Mouse (Mus musculus) forebrain, embryonic 13.5 days (tissue): ENCODE data around the gene Eaf2. TPM values are rescaled to one million over a fixed set of nuclear protein-coding genes. Genes with fewer than 3 reads are reported as not detected.
"Not testable (repeated sequence)": the region's sequence is repeated elsewhere in the genome, so short reads cannot be mapped to it uniquely, and the experiment has no call there.

Source experiments
- ATAC-seq: fragments of 200-750 bp; cut with Nextera tagmentation; 2 replicates; pipeline ENCODE4 v1.8.0; 2017
- H3K27ac ChIP-seq: fragments of 300-500 bp; sonication (generic); 2 replicates; pipeline ENCODE4 v1.5.1; 2015; ENCODE audit warnings: inconsistent platforms, mild to moderate bottlenecking, moderate library complexity
- H3K27me3 ChIP-seq: fragments of 300-500 bp; sonication (generic); 2 replicates; pipeline ENCODE4 v1.6.1; 2015; ENCODE audit warnings: mild to moderate bottlenecking, inconsistent platforms
- H3K36me3 ChIP-seq: fragments of 300-500 bp; sonication (generic); 2 replicates; pipeline ENCODE4 v1.6.1; 2015; ENCODE audit warnings: mild to moderate bottlenecking, inconsistent platforms; ENCODE audit not compliant: poor library complexity, severe bottlenecking
- H3K4me1 ChIP-seq: fragments of 300-500 bp; sonication (generic); 2 replicates; pipeline ENCODE4 v1.6.1; 2015; ENCODE audit warnings: inconsistent platforms
- H3K4me2 ChIP-seq: fragments of 300-500 bp; sonication (generic); 2 replicates; pipeline ENCODE4 v1.6.1; 2015; ENCODE audit warnings: inconsistent platforms, mild to moderate bottlenecking, moderate library complexity
- H3K4me3 ChIP-seq: fragments of 300-500 bp; sonication (generic); 2 replicates; pipeline ENCODE4 v1.5.1; 2015; ENCODE audit warnings: mild to moderate bottlenecking, inconsistent platforms
- H3K9ac ChIP-seq: fragments of 300-500 bp; sonication (generic); 2 replicates; pipeline ENCODE4 v1.6.1; 2015; ENCODE audit warnings: mild to moderate bottlenecking, inconsistent platforms
- H3K9me3 ChIP-seq: fragments of 300-500 bp; sonication (generic); replicated peaks from 2 replicates; pipeline ENCODE4 v1.6.1; 2016; ENCODE audit warnings: inconsistent platforms
- WGBS: fragments of 180-500 bp; shearing (Covaris S2); methylation state at CpG from one replicate; pipeline ENCODE4 v1.1.7; 2015; 5-methylcytosine and 5-hydroxymethylcytosine counted together
- polyA plus RNA-seq: library from polyadenylated mRNA; unstranded; fragments of >200 nt; fragmentation: Nextera tagmentation; extraction: Ambion mirVana; gene quantifications from 2 replicates; pipeline ENCODE4 v1.2.1, GENCODE M21; 2015

Gene Eaf2
- polyA plus RNA-seq, 1 experiment from 2014 or later: 0.99 TPM

- Histone ChIP-seq H3K36me3 (peaks cover 81% of the 10 kb centered on the region), H3K27me3 (no peaks in the 10 kb centered on the region)
- WGBS: 94% methylated on average over 3 of the region's 3 CpGs
These were observed 15.8 kb upstream of the Eaf2 start for GRCm38 (mm10) chr16:36890559-36890958.

GRCm38 (mm10) chr16:36887546-36887945 is 12.7 kb upstream of the Eaf2 start:
- ATAC-seq: no peak
- Histone ChIP-seq H3K36me3 (peaks cover 59% of the 10 kb centered on the region), H3K9ac (no peak overlapping the region), H3K4me1 (peaks cover 8% of the 10 kb centered on the region; the same call in 1 of the 2 replicates), H3K27me3 (no peaks in the 10 kb centered on the region), H3K4me2 (no peak overlapping the region), H3K9me3 (no peaks in the 10 kb centered on the region), H3K4me3 (no peak overlapping the region), H3K27ac (no peak overlapping the region)
- 83% methylated on average over 5 of the region's 5 CpGs for WGBS

More at GRCm38 (mm10) chr16:36890559-36890958, 15.8 kb upstream of the Eaf2 start:
- Histone ChIP-seq H3K4me1 (no peaks in the 10 kb centered on the region), H3K9me3 (no peaks in the 10 kb centered on the region), H3K9ac (no peak overlapping the region), H3K4me2 (no peak overlapping the region), H3K4me3 (no peak overlapping the region), H3K27ac (no peak overlapping the region)
- no peak for ATAC-seq

GRCm38 (mm10) chr16:36885912-36886311 is 11.1 kb upstream of the Eaf2 start:
- no peak for ATAC-seq
- Histone ChIP-seq H3K9me3 (no peaks in the 10 kb centered on the region), H3K4me2 (no peak overlapping the region)

GRCm38 (mm10) chr16:36884881-36885280 is 10.1 kb upstream of the Eaf2 start:
- peaks cover 38% of the 10 kb centered on the region for H3K36me3 ChIP-seq
- no peaks in the 10 kb centered on the region for H3K9me3 ChIP-seq
- H3K9ac ChIP-seq: no peak overlapping the region
- H3K27me3 ChIP-seq: no peaks in the 10 kb centered on the region
- WGBS: 89% methylated on average over 4 of the region's 4 CpGs
- H3K4me1 ChIP-seq: peaks cover 12% of the 10 kb centered on the region
- H3K27ac ChIP-seq: no peak overlapping the region
- H3K4me3 ChIP-seq: no peak overlapping the region
- no peak for ATAC-seq
- H3K4me2 ChIP-seq: no peak overlapping the region

More at GRCm38 (mm10) chr16:36885912-36886311, 11.1 kb upstream of the Eaf2 start:
- H3K27ac ChIP-seq: no peak overlapping the region
- 95% methylated on average over 11 of the region's 11 CpGs for WGBS
- H3K9ac ChIP-seq: no peak overlapping the region
- H3K4me1 ChIP-seq: peaks cover 11% of the 10 kb centered on the region; the same call in 1 of the 2 replicates
- peaks cover 45% of the 10 kb centered on the region for H3K36me3 ChIP-seq
- H3K4me3 ChIP-seq: no peak overlapping the region
- no peaks in the 10 kb centered on the region for H3K27me3 ChIP-seq

GRCm38 (mm10) chr16:36882737-36883343 is 8.0 kb upstream of the Eaf2 start:
- WGBS: 19% methylated on average over 5 of the region's 5 CpGs

GRCm38 (mm10) chr16:36877316-36877715 is 2.5 kb upstream of the Eaf2 start:
- H3K9ac ChIP-seq: no peak overlapping the region
- peaks cover 25% of the 10 kb centered on the region for H3K4me1 ChIP-seq
- no peak for ATAC-seq
- H3K4me3 ChIP-seq: no peak overlapping the region
- no peaks in the 10 kb centered on the region for H3K9me3 ChIP-seq
- H3K36me3 ChIP-seq: peaks cover 7% of the 10 kb centered on the region
- 80% methylated on average over 5 of the region's 5 CpGs for WGBS
- H3K4me2 ChIP-seq: no peak overlapping the region
- H3K27me3 ChIP-seq: no peaks in the 10 kb centered on the region
- H3K27ac ChIP-seq: no peak overlapping the region

More at GRCm38 (mm10) chr16:36882737-36883343, 8.0 kb upstream of the Eaf2 start:
- no peaks in the 10 kb centered on the region for H3K9me3 ChIP-seq
- H3K27me3 ChIP-seq: no peaks in the 10 kb centered on the region
- peak; percentile 59 for ATAC-seq
- H3K4me1 ChIP-seq: peaks cover 21% of the 10 kb centered on the region
- peaks cover 20% of the 10 kb centered on the region for H3K36me3 ChIP-seq
- no peak overlapping the region for H3K4me3 ChIP-seq
- no peak overlapping the region for H3K9ac ChIP-seq
- peak overlapping the region; percentile 25; the same call in 1 of the 2 replicates for H3K27ac ChIP-seq
- H3K4me2 ChIP-seq: no peak overlapping the region

GRCm38 (mm10) chr16:36875276-36875851 is 561 bp upstream of the Eaf2 start:
- Histone ChIP-seq H3K4me3 (peak overlapping the region; percentile 77), H3K36me3 (peaks cover 20% of the 10 kb centered on the region), H3K4me1 (peaks cover 24% of the 10 kb centered on the region), H3K27me3 (no peaks in the 10 kb centered on the region), H3K27ac (peak overlapping the region; percentile 60), H3K9me3 (no peaks in the 10 kb centered on the region), H3K4me2 (peak overlapping the region; percentile 77), H3K9ac (peak overlapping the region; percentile 77)
- WGBS: under 1% methylated on average over 42 of the region's 48 CpGs
- ATAC-seq: peak; percentile 75

GRCm38 (mm10) chr16:36869442-36869841 is 5.4 kb downstream of the Eaf2 start:
- no peak overlapping the region for H3K4me2 ChIP-seq
- 95% methylated on average over 2 of the region's 2 CpGs for WGBS

GRCm38 (mm10) chr16:36863585-36863984 is 11.2 kb downstream of the Eaf2 start:
- no peak overlapping the region for H3K27ac ChIP-seq
- no peak overlapping the region for H3K9ac ChIP-seq
- no peaks in the 10 kb centered on the region for H3K9me3 ChIP-seq
- H3K4me1 ChIP-seq: no peaks in the 10 kb centered on the region
- no peak overlapping the region for H3K4me3 ChIP-seq
- no peak overlapping the region for H3K4me2 ChIP-seq
- peaks cover 48% of the 10 kb centered on the region for H3K36me3 ChIP-seq
- no peak for ATAC-seq
- WGBS: 93% methylated on average over 3 of the region's 3 CpGs
- H3K27me3 ChIP-seq: no peaks in the 10 kb centered on the region

More at GRCm38 (mm10) chr16:36869442-36869841, 5.4 kb downstream of the Eaf2 start:
- H3K9me3 ChIP-seq: no peaks in the 10 kb centered on the region
- peaks cover 6% of the 10 kb centered on the region for H3K4me1 ChIP-seq
- no peak overlapping the region for H3K4me3 ChIP-seq
- no peaks in the 10 kb centered on the region for H3K27me3 ChIP-seq
- H3K36me3 ChIP-seq: peaks cover 58% of the 10 kb centered on the region
- no peak for ATAC-seq
- no peak overlapping the region for H3K9ac ChIP-seq
- H3K27ac ChIP-seq: no peak overlapping the region

GRCm38 (mm10) chr16:36851202-36851601 is 23.6 kb downstream of the Eaf2 start:
- Histone ChIP-seq H3K36me3 (peaks cover 30% of the 10 kb centered on the region), H3K4me3 (no peak overlapping the region)

GRCm38 (mm10) chr16:36846894-36847293 is 27.9 kb downstream of the Eaf2 start:
- H3K4me1 ChIP-seq, H3K27ac ChIP-seq, H3K4me2 ChIP-seq, H3K9ac ChIP-seq, H3K4me3 ChIP-seq, H3K27me3 ChIP-seq, H3K9me3 ChIP-seq, ATAC-seq: not testable (repeated sequence)
- peaks cover 27% of the 10 kb centered on the region for H3K36me3 ChIP-seq
- WGBS: 86% methylated on average over 1 of the region's 1 CpGs

More at GRCm38 (mm10) chr16:36851202-36851601, 23.6 kb downstream of the Eaf2 start:
- Histone ChIP-seq H3K9me3 (no peaks in the 10 kb centered on the region), H3K27me3 (no peaks in the 10 kb centered on the region), H3K4me1 (no peaks in the 10 kb centered on the region), H3K9ac (no peak overlapping the region), H3K27ac (no peak overlapping the region), H3K4me2 (no peak overlapping the region)
- WGBS: 92% methylated on average over 3 of the region's 3 CpGs
- no peak for ATAC-seq

GRCm38 (mm10) chr16:36828820-36829219 is 46.0 kb downstream of the Eaf2 start:
- H3K27ac ChIP-seq: peak overlapping the region; percentile 75; the same call in 1 of the 2 replicates
- no peaks in the 10 kb centered on the region for H3K9me3 ChIP-seq
- peak overlapping the region; percentile 87 for H3K4me3 ChIP-seq
- H3K9ac ChIP-seq: peak overlapping the region; percentile 95
- WGBS: 2% methylated on average over 11 of the region's 11 CpGs
- ATAC-seq: peak; percentile 32
- H3K36me3 ChIP-seq: 0 out of 2 replicates have a peak, but pooled peaks cover 4% of the 10 kb centered on the region
- H3K27me3 ChIP-seq: peaks cover 3% of the 10 kb centered on the region; the same call in 1 of the 2 replicates
- H3K4me1 ChIP-seq: peaks cover 16% of the 10 kb centered on the region
- peak overlapping the region; percentile 73 for H3K4me2 ChIP-seq
